Mouse (Mus musculus) cerebellum, adult 2 months (tissue): Measurements from ENCODE around the gene Iffo2.

Experiments used
- CTCF ChIP-seq: fragments of 200-500 bp; IDR thresholded peaks from 2 replicates; pipeline ENCODE4 v1.5.1; 2011; ENCODE audit warnings: low read depth, mild to moderate bottlenecking, control low read depth, low read length, moderate library complexity, borderline replicate concordance; ENCODE audit not compliant: insufficient read depth
- POLR2A ChIP-seq: fragments of 200-500 bp; IDR thresholded peaks from 2 replicates; pipeline ENCODE4 v1.6.1; 2011; ENCODE audit warnings: low read length, control low read depth, borderline replicate concordance; ENCODE audit not compliant: insufficient read depth

DNA sequence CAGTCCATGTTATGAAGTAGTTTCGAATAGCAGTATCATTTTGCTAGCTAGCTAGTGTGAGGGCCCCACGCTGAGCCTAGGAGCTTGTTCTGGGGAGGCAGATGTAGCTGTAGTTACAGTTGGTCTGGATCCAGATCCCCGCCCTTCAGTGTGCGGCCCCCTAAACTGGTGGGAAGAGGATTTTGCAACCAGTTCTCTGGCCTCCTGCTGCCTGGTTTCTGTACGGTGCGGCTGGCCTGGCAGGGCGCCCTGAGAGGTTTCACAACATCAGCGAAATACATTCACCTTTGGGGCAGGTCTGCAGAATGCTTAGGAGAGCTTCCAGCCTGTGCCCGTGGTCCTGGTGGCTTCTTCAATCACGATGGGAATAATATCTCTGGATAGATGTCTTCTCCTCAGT is 94.4 kb downstream of the Iffo2 start:
- TF ChIP-seq POLR2A (no peak), CTCF (no peak)
